Mouse (Mus musculus) T-cell, adult 2 months (primary cell): ENCODE results near the gene Ifnlr1.
"Not testable (repeated sequence)": the region's sequence is repeated elsewhere in the genome, so short reads cannot be mapped to it uniquely, and the experiment has no call there.

Source experiments
- DNase-seq: peaks from one replicate; pipeline ENCODE4 v3.0.0; 2022; ENCODE audit warnings: low spot score

Ifnlr1 gene

DNA sequence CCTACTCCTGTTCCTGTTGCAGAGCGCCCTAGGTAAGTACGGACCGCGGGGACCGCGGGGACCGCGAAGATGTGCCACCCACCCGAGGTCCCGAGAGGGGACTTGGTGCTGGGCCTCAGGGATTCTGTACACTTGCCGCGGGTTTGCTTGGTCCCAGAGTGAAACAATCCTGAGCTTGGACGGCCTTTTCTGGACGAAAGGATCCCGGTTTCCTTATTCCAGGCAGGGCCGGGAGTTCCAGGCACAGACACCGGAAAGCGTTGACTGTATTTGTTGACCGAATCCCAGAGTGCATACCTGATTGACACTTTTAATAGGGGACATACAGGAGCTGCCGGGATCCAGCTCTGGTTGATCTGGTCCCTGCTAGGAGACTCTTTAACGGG, 474 bp downstream of the Ifnlr1 start:
- no peak for DNase-seq

GRCm38 (mm10) chr4:135689797-135690196, 3.7 kb downstream of the Ifnlr1 start:
- DNase-seq, result no peak

GRCm38 (mm10) chr4:135690241-135690640, 4.2 kb downstream of the Ifnlr1 start:
- DNase-seq, result no peak

DNA sequence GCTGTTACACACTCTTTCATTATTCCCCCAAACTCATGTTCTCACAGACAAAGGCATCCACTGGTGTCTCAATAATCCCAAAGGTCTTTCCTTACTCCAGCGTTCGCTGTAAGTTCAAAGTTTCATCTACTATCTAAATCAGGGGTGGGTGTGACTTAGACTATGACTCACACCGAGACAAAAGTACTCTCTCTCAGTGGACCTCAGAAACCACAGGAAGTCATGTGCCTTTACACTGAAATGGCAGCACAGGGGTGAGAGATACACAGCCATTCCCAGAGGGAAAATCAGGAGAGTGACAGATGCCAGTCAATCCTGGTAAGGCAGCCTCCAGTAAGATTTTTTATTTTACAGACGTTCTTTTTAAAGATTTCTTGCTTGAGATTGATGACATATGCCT, 6.8 kb downstream of the Ifnlr1 start:
- DNase-seq, result no peak

DNA sequence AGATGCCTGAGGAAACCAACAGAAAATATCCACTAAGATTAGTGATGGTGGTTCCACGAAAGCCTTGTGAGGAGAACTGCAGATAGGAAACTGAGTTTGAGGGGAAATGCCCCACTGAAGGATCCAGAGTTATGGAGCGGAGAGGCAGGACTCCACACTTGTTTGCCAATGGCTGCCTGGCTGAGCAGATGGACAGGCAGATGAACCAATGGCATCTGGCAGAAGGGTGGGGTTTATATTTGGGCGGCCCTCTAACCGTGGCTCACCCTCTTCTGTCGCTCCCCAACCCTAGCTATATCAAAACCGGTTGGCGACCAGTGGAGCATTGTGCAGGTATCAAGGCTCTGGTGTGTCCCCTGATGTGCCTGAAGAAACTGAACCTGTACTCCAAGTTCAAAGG, 12.4 kb downstream of the Ifnlr1 start:
- no peak for DNase-seq

GRCm38 (mm10) chr4:135703497-135703896, 17.4 kb downstream of the Ifnlr1 start:
- DNase-seq, result no peak

DNA sequence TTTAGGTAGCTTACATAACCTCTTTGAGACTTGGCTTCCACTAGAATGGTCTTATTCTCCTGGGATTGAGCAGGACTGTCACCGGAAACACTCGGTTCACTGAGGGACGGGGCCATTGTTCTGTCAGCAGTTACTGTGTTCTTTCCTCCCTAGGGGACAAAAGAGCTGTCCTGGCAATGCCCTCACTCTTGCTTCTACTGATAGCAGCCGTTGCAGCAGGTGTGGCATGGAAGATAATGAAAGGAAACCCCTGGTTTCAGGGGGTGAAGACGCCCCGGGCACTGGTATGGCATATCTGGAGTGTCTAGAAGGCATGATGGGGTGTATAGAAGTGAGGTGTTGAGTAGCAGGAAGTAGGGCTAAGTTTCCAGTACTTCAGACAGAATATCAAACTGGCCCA, 17.9 kb downstream of the Ifnlr1 start:
- DNase-seq, result no peak

GRCm38 (mm10) chr4:135706045-135706444, 20.0 kb downstream of the Ifnlr1 start:
- DNase-seq, result no peak

DNA sequence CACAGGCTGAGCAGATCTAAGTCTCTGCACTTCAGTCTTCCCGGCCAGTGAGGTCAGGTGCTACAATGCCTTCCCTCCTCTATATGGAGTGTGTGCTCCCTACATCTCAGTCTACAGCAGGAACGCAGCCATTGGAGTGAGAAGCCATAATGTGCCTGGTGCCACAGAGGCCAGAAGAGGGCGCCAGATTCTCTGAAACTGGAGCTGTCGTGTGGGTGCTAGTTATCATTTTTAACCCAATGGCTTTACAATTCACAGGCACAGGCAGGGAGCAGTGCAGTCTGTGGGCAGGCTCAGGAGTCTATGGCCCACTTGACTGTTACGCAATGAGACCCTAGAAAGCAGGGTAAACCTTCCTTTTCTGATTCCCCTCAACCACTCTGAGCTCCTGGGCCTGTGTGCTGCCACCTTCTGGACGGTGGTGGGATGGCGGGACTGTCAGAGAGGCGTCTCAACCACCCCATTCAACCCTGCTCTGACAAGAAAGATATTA, 23.0 kb downstream of the Ifnlr1 start:
- peak; percentile 65 for DNase-seq

DNA sequence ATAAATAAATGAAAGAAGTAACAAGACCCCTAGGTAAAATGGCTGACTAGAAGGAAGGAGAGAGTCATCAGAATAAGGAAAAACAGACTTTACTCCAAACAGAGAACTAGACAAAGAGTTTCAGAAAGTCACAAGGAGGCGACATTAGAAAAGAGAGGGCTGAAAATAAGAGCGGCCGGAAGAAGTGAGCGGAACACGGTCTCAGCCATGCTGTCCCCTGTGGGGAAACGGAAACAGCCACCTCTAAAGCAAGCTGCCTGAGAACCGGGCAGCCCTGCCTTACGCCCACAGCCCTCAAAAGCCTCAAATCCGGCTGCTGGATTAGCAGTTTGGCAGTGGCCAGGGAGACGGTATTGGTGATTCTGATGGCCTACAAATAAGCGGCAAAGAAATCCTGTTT, 23.5 kb downstream of the Ifnlr1 start:
- no peak for DNase-seq

GRCm38 (mm10) chr4:135710392-135710791, 24.3 kb downstream of the Ifnlr1 start:
- no peak for DNase-seq

DNA sequence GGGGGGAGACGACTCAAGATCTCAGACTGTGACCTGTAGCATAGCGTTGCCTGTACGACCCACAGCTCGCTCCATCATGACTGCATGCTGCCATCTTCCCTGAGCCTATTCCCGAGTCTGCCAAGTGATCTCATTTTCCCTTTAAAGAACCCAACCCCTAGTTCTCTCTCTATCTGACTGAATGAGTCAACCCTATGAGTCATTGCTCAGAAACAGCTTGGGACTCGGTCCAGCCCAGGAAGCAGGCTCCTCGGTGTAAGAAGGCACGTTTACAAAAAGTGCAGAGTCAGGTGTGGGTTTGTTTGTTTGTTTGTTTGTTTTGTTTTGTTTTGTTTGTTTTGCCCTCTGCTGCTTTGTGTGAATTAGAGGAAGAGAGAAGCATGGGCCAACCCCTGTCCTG, 28.7 kb downstream of the Ifnlr1 start:
- no peak for DNase-seq

GRCm38 (mm10) chr4:135716438-135716837, 30.4 kb downstream of the Ifnlr1 start:
- DNase-seq, result not testable (repeated sequence)

- no peak for DNase-seq
These were observed 36.6 kb downstream of the Ifnlr1 start for GRCm38 (mm10) chr4:135722540-135723290.

- DNase-seq, result no peak
These were observed 40.3 kb downstream of the Ifnlr1 start for GRCm38 (mm10) chr4:135726416-135726815.

GRCm38 (mm10) chr4:135727817-135728216, 41.7 kb downstream of the Ifnlr1 start, which contains the start of gene Il22ra1:
TSS of gene Il22ra1 (plus strand) at chr4:135728172.
- no peak for DNase-seq

DNA sequence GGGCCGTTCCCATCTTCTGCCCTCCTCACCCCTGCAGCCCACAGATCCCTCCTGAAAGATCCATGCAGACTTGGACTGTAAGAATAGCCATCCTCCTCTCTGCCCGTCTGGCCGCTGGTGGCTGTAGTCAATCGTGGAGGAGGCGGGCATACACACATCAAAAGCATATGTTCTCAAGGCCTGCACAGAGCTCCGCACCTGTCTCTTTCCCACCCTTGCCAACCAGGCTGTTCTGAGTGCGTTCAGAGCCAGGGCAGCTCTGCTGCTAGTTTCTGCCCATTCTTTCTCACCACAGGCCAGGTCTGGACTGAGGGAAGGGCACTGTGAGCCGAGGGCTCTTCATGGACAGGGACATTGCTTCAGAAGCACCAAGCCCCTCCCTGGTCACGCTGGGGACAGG, 44.1 kb downstream of the Ifnlr1 start:
- DNase-seq, result no peak

DNA sequence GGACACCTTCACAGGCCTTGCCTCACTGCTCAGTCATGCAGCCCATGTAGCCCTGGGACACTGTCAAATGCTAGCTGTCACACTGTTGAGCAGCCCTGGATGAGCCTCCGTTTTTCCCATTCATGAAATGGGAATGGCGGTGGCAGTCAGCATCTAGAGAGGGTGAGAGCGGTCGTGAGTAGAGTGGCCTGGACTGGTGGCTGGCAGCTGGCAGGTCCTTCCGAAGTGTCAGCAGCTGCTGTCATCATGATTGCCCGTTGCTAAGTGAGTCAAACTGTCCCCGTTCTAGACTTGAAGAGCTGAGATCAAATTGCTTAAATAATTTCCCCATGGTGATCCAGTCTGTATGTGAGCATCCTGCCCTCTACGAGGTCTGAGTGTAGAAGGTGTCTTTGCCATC, 44.9 kb downstream of the Ifnlr1 start:
- no peak for DNase-seq

DNA sequence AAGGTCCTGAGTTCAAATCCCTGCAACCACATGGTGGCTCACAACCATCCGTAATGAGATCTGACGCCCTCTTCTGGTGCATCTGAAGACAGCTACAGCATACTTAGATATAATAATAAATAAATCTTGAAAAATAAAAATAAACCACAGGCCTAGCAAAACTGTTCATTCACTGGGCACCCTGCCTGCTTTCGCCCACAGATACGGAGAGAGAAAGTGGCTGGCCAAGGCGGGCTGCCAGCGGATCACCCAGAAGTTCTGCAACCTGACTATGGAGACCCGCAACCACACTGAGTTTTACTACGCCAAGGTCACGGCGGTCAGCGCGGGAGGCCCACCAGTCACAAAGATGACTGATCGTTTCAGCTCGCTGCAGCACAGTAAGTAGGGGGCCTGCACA, 47.8 kb downstream of the Ifnlr1 start:
- no peak for DNase-seq

GRCm38 (mm10) chr4:135736903-135737302, 50.8 kb downstream of the Ifnlr1 start:
- no peak for DNase-seq

DNA sequence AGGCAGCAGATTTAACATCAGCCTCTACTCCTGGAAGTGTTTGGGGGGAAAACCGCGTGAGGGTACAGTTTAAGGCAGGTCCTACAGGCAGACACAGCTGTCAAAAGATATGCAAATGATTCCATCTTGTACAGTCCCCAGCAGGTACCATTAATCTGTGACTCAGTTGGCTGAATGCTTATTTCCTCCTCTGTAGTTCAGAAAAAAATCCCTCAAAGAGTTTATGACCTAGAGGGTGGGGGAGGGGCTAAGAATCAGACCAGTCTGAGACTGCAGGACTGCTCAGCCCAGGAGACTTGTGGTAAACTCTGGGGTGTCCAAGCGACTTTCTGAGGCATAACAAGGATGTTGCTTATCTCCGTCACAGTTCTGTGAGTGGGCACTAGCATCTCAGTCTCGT, 52.1 kb downstream of the Ifnlr1 start:
- DNase-seq, result no peak

- no peak for DNase-seq
These were observed 53.1 kb downstream of the Ifnlr1 start for GRCm38 (mm10) chr4:135739148-135739547.

DNA sequence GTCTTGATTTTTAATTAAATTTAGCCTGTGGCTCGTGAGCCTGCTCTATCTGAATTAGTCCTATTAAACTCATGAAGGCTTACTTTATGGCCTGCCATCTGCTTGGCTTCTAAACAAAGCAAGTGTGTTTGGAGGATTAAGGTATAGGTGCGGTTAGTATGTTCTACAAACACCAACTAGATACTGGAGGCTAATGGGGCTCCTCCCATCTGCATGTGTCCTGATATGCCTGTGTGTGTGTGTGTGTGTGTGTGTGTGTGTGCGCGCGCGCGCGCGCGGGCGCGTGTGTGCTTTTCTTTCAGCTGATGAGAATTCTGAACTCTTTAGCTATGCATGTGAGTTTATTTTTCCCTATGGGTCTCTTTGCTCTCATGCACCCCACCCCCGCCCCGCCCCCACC, 53.6 kb downstream of the Ifnlr1 start:
- DNase-seq, result no peak

GRCm38 (mm10) chr4:135743520-135743919, 57.4 kb downstream of the Ifnlr1 start:
- DNase-seq, result no peak
